9 mouse cellular contexts compared by ENCODE assay signal in the genomic region with DNA sequence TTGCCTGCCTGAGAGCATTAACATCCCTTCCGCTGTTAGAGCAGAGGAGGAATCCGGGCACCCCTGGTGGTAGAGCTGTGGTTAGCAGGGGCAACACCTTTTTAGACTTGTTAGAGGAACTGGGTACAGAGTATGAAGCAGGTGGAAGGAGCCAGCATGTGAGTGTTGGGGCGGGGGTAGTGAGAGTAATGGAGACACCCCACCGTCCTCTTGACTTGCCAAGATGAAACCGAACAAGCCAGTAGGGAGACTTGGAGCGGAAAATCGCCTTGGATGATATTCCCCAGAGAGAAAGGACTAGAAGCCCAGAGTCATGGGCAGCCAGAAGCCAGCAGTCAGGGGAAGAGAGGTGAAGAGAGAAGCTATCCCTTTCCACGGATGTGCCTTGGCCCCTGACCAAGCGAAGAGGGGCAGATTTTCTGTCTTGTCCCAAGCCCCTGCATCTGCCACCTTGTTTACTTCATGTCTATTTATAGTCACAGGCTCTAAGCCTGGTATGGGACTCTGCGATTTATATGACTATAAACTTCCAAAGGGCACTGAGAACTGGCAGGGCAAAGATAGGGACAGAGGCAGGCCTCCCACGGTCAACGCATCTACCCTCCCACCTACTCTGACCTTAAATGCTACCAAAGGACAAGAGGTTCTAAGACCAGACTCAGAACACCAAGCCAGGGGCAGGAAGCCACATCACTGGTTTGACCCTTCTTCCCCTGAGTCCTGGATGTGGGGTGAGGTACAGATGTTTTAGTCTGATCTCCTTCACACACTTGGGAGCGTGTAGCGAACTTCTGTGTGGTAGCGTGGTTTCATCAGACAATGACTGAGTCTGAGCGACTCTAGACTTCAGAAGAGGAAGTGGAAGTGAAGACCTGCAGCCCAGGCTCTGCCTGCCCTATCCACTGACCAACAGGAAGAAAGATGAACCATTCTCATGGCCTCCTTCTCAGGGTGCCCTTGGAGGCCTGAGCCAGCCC. TPM values are rescaled to one million over a fixed set of nuclear protein-coding genes. Genes with fewer than 3 reads are reported as not detected.
DNase-seq lines count a peak whose midpoint lies in the region; ATAC-seq lines count a peak whose summit lies in the region.
"Had no signal": no experiment of that assay in that cellular context is flagged by ENCODE, and none has a peak within 500 bp of the region (broad histone marks: within the 10 kb centered on the region; RNA-seq: fewer than 3 reads in every experiment).

No protein-coding gene starts in this region.

- ATAC-seq in neutrophil, adult 5-6 weeks (ENCODE audit: extremely low read depth, insufficient number of reproducible peaks, low FRiP score, poor library complexity, severe bottlenecking) = peak; percentile 63; the same call in 1 of the 2 replicates

- DNase-seq in embryo, embryonic 10 days (ENCODE audit: low spot score) = peak; percentile 46
- DNase-seq in embryo, embryonic 11 days = no peak
- peak; percentile 91 for DNase-seq in A20 (ENCODE audit: low read depth, low spot score)
- peak; percentile 45 for DNase-seq in gastrocnemius, postnatal 10 days
- no peak for DNase-seq in frontal cortex, postnatal 10 days (ENCODE audit: low spot score in 2 of 2)
- no peak for DNase-seq in cerebellum, adult 11-12 months
- no peak for DNase-seq in heart, adult 8-10 months (ENCODE audit: low spot score)
- DNase-seq: liver, embryonic 13.5 days had no signal

RNA-seq across cellular contexts. Expression of a gene that starts 55.9 kb away (rescaled TPM):
- 10 to 100 TPM; 33.6 to 33.7 TPM for total RNA-seq in gastrocnemius, postnatal 10 days (2021)
- 21.4 and 23.8 TPM in 2 replicates for total RNA-seq in neutrophil, adult 5-6 weeks (2017)
- total RNA-seq in heart, adult 8-10 months (2022) = 10 to 100 TPM; 21.8 to 23.3 (median 22.2) TPM

Comparison
In these comparisons a context has a peak if more than half of its experiments do, and no peak if none do; other contexts are left out.
1. DNase-seq: peak in embryo, embryonic 10 days (single experiment), A20 (single experiment) and gastrocnemius, postnatal 10 days (single experiment); none in embryo, embryonic 11 days (single experiment), frontal cortex, postnatal 10 days (0 of 2), cerebellum, adult 11-12 months (single experiment) and heart, adult 8-10 months (single experiment).